Mouse (Mus musculus) embryonic fibroblast, embryonic 13.5 days (primary cell): Measurements from ENCODE around the gene Hsdl1.

Experiments used
- CTCF ChIP-seq: IDR thresholded peaks from 2 replicates; pipeline ENCODE4 v1.5.1; 2011; ENCODE audit warnings: mild to moderate bottlenecking, control low read depth, low read length, moderate library complexity, borderline replicate concordance; ENCODE audit not compliant: insufficient read depth
- POLR2A ChIP-seq: IDR thresholded peaks from 2 replicates; pipeline ENCODE4 v1.6.1; 2011; ENCODE audit warnings: low read depth, mild to moderate bottlenecking, control low read depth, low read length, moderate library complexity

DNA sequence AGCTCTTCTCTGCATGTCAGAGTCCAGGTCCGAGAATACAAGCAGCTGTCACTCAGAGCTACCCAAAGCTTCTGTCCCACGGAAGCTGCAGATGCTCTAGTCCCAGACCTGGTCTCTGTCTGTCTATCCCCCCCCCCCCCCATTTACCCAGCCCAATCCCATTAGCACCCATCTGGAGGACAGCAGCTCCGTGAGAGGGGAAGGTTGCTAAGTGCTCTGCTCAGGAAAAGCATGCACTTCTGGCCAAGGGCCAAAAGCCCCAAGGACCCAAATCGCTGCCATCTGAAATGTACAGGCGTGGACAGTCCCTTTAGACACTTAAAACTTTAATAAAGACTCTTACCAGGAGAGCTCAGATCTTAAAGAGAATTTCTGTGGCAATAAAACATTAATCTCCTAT, 58.3 kb downstream of the Hsdl1 start:
- TF ChIP-seq POLR2A, result no peak
- no peak for TF ChIP-seq CTCF
